Mouse (Mus musculus): ENCODE data around the gene Sec16b.
A peak's percentile ranks its signal among the peaks of the same experiment; 100 is the strongest.

Sec16b gene

DNA sequence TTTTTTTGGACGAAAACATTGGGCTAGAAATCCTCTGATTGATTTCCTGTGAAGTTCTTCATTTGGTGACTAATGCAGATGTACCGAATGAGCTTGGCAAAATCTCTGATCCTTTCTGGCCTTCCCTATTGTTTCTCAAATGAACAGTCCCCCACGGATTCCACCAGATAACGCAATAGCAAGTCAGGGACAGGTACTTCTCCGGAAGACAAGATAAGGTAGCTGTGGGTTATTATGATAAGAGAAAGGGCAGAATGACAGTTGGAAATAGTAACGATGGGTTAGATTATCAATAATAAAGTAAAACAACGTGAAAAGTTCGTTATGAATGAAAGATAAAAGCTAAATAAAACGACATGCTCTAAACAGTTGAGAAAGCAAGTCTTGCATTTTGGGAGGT lies 7.0 kb downstream of the Sec16b start:
- no peak for DNase-seq (ENCODE audit: low spot score in 2 of 2)

DNA sequence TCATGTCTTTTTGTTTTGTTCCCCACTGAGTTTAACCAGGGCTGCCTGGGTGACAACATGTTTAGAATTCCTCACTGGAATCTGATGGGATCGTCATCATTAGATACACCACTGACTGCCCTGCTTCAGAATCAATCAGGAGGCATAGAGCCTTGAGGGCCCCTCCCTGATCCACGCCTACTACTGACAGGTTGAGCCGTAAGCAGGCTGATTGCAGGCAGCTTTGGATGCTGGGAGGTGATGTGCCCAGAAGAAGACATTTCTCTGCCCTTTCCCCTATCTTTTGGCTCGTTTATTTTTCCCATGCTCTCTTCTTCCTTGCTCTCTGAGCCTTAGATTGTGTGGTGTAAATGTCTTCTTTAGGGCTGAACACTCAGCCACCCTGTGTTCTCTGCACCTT lies 7.8 kb downstream of the Sec16b start:
- no peak for DNase-seq (ENCODE audit: low spot score in 2 of 2)

DNA sequence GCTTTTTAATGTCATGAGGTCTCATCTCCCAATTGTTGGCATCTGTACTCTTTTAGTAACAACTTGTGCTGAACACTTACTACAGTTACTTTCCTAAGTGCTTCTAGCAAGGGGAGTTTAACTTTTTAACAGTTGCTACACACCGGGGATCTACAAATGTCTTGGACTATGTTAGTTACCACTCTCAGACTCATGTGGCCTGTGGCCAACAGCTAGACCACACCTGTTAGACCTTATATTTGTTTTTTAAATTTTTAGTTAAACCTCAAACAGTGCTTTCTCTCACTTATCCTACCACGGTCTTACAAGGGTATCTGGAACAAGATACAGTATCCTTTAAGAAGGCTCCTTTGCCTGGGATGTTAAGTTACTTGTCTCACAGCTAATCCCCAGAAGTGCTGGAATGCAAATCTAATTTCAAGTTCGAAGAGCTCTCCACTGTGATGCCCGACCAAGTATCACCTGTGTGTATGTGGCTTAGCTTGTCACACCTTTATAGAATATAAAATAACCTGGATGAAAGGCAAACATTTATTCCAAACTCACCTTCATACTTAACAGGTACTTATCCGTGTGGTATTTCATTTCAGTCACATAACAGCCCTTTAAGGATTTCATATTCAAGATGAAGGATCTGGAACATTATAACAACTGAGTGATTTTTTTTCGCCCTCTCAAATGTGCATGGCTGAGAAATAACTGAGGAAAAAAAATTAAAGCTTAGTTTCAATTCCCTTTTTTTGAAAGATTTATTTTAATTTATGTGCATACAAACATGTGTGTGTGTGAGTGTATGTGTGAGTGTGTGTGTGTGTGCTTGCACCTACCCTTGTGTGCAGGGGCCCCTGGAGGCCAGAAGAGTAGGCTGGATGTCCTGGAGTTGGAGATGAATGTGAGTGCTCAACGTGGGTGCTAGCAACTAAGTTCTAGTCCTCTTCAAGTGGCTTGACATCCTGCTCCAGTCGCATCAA lies 10.6 kb downstream of the Sec16b start:
- peak in 1 of 2 experiments; percentile 11 for DNase-seq (ENCODE audit: low spot score in 2 of 2)

DNA sequence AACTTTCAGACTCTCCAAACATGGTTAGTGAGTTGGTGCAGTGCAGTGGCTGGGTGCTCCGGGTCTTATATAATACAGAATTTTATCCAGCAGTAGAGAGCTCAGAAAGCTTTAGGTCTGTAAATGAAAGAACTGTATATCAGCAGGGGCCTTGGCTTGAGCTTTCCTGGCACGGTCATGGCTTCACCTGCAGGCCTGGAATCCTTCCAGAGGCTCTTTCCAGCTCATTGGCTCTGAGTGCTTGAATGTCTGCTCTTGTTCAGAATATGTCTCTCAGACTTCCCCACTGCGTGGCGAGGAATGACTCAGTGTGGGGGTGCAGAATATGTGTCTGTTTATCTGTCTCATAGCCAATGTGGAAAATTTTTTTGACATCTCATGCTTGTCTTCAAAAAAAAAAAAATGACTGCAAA lies 11.6 kb downstream of the Sec16b start:
- no peak for DNase-seq (ENCODE audit: low spot score in 2 of 2)

DNA sequence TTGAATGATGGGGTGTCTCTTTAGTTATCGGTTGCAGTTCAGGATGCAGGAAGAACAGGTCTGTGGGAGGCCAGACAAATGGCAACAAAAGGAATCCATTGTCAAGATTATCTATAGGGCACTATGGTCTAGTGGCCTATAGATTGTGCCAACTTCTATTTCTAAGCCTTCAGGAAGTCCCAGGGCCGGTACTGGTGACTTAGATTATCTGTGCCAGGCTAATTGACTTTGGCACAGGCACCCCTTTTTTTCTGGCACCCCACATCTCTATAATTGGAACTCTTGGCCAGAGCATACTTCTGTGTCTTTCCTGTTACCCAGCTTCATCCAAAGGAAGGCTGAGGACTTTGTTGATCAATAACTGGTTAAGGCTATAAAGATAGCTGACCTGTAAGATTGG lies 12.9 kb downstream of the Sec16b start:
- no peak for DNase-seq (ENCODE audit: low spot score in 2 of 2)

DNA sequence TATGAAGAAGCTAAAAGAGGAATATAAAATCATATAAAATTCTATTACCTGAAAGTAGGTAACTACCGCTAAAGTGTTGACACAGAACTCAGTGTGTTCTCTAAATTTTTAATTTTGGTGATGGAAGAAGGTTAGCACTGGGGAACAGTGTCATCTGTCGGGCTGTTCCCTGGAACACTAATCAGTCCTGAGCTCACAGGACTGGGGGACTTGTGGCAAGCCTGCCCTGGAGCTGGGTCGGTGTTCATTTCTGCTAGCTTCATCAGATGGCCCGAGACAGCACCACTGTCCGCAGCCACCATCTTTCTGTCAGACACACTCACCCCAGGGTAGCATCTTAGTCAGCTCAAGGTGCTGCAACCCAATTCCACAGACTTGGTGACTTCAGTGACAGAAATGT lies 15.8 kb downstream of the Sec16b start:
- DNase-seq (ENCODE audit: low spot score in 2 of 2), result no peak

DNA sequence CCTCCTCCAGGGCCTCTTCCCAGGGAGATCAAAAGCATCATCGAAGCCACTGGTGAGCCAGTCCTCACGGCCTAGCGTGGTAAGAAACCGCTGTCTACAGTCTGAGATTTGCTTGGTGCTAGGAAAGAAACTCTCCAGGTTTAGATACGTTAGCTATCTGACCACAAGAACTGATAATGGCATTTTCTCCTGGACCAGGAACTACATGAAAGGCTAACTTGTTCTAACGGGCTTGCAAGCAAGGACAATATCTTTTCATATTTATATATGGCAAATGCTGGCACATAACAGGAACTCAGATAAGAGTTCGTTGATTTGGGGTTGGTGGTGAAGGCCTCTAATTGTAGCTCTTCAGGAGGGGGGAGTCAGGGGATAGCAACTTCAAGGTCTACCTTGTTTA lies 18.2 kb downstream of the Sec16b start:
- no peak for DNase-seq (ENCODE audit: low spot score in 2 of 2)

DNA sequence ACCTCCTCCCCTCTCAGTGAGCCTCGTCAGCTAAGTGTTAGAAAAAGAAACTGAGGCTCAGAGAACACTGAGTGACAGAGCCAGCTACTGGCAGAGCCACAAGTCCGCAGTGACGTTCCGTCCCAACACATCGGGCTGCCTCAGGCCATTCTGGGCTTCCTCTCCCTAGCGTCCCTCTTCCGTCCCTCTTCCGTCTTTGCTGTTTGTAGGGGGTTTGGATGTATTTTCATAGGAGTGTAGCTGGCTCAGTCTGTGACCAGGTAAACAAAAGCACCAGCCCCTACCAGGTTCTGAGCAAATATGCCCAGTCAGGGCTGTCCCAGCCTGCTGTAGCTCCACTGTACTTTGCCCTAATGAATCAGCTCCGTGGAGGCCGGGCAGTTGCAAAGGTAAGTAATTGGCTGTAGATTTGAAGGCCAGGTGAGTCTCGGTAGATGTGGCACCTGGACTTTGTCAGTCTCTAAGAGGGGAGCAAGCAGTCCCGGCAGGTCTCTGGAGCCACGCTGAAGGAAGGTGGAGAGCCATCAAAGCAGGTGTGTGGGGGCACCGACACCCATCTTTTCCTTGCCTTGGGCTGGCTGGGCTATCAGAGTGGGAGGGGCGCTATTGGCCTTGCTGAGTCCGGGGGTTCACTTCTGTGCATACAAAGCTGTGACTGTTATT lies 19.3 kb downstream of the Sec16b start:
- DNase-seq (ENCODE audit: low spot score in 2 of 2), result no peak

DNA sequence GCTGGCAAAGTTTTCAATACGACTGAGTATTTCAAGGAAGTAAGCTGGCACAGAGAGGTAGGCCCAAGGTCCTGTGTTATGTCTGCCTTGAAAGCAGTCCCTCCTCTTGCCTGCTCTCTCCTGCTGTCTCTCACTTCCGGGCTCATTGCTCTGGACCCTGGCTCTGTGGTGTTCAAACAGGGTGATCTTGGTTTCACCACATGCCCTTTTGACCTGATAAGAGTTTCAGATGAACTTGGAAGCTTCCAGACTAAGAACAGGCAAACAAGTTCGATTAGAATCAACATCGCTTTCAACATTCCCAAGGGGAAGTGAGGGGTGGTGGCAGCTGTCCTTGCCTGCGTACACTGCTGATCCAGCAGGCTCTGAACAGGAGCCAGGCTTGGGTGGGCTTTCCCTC lies 20.1 kb downstream of the Sec16b start:
- no peak for DNase-seq (ENCODE audit: low spot score in 2 of 2)

DNA sequence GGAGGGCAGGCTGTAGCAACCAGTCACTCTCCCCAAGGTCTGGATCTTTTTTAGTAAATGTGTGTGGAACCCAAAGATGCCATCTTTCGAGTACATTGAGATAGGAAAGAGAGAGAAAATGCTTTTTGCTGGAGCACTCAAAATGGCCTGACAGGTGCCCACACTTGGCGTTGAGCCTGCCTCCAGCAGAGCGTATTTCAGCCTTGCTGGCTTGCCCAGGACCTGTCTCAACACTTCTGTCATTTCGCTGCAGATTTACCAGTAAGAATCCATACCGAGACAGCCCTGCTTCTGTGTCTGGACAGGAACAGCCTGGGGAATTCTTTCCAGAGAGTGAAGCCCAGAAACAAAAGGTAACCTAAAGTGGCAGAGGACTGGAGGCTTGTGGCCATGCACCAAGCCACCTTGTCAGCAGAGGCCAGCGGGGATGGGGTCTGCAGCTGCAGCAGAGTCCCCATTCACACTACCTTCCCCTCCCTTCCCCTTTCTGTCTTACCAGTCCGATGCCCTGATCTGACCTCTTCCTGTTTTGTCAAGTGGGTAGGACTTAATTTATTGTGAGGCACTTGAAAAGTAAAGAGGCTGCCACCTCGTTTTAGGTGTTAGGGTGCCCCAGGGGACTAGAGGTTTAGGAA lies 26.4 kb downstream of the Sec16b start:
- peak in 1 of 2 experiments; percentile 32 for DNase-seq (ENCODE audit: low spot score in 2 of 2)

DNA sequence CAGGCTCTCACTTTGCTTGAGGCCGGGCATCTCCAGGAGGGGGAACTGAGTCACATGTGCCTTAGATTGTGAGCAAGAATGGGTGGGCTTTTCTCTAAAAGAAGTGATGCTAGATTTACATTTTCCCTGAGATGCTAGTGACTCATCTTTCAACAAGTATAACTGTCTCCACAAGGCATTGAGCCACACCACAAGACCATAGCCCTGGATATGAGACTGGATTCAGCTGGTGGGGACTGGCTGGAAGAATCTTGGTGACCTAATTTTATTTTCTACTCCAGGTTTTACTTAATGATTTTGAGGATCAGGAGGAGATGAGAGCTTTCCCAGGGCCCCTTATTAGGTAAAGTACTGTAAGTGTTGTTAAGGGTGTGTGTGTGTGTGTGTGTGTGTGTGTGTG lies 29.0 kb downstream of the Sec16b start:
- DNase-seq (ENCODE audit: low spot score in 2 of 2), result no peak

DNA sequence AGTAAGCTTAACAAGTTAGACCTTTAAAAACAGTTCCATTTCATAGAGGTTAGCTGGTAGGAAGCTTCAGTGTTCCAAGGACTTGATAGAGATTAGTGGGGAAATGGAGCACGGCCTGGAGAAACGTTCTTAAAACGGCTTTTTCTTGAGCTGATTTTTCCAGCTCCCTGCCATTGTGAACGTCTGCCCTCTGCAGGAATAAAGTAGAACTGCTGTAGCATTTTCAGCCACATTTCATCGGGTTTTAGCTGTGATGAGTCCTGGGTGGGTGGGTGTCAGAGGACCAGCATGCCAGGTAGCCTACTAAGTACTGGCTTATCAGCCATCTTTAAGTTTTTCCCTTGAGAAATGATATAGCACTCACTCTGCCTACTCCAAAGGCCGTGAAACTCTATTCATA lies 29.9 kb downstream of the Sec16b start:
- DNase-seq (ENCODE audit: low spot score in 2 of 2), result no peak

DNA sequence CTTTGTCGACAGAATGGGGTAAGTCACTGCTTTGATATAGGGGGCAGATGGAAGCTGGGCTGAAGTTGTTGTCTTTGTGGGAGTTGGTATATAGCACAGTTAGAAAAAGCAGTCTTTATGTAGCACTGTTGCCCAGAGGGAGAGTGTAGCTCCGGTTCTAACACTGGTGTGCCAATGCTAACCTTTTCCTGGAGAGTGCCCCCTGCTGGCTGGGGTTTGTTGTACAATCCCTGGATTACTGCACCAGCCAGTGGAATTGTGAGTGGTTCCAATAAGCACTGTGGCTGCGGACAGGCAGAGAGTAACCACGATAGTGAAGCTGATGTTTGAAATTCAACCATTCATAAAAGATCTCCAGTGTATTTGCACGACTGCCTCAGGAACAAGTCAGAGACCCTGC lies 31.1 kb downstream of the Sec16b start:
- no peak for DNase-seq (ENCODE audit: low spot score in 2 of 2)

DNA sequence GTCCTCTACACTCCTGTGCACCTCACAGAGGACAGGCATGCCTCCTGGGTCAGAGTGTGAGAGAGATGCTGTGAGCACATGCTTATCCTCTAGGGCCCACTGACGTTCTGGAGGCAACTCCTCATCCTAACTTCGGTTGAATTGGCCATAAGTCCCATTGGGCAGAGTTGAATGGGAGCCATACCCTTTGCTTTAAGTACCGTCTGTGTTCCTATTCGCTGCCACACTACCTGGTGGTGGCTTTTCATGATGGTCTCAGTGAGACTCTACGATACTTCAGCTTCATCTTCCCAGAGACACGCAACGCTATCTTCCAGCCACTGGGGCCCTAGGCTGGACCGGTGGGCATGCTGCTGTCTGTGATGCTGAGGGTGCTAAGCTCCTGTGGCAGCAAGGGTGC lies 38.5 kb downstream of the Sec16b start:
- no peak for DNase-seq (ENCODE audit: low spot score in 2 of 2)

DNA sequence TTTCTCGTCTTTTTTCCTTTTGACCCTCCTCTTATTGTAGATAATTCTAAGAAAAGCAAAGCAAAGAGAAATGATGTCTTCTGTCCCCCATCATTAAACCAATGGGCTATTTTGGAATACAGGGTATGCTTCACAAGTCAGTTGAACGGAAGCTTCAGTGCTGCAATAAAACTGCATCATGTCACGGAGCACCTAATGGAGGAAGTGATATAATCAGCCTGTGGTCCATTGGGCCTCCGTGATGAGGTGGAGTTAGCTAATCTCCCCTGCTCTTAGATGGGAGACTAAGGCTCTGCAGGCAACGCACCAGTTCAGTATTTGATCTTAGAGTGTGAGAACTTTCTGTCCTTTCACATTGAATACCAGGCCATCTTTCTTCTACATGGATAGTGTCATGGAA lies 41.1 kb downstream of the Sec16b start:
- DNase-seq (ENCODE audit: low spot score in 2 of 2), result no peak

DNA sequence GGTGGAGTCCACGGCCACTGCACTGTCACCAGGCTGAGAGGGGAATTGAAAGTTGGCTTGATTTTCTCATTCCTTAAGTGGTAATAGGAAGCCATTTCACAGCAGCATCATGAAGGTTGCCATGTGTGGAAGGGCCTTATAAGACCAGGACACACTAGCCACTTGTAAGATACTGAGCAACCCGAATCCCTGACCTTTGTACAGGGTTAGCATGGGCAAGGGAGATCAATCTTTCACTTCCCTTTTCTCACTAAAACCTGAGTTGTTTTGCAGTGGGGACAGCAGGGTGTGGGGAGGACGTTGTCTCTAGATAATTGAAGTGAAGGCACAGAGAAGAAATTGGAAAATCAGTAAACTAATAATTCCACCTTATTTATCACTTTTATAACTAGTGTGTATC lies 43.2 kb downstream of the Sec16b start:
- peak; percentile 25 to 41 for DNase-seq (ENCODE audit: low spot score in 2 of 2)

DNA sequence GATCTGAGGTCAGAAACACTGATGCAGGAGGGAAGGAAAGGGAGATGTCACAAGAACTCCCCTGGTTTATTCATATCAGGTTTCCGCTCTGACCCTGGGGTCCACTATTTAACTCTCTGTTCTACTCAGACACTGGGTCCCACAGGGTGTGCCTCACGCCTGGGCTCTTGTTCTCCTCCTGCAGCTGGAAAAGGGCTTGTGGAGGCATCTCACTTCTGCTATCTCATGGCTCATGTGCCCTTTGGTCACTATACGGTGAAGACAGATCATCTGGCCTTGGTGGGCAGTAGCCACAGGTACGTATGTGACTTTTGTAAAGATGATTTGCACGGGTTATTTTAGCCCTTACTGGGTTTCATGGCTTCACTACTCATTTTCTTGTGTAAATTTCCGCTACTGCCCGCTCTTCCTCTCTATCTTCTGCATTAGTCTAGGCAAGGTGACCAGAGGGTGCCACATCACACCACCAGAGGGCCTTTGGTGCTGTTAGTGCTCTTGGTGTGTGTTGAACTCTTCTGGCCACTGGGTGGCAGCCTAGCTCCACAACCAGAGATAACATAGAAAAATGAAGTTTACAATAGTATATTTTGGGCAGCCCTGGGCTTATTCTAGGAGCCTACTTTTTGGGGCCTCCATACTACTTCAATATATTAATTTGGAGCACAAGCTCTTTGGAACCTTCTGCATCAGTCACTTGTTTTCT lies 46.4 kb downstream of the Sec16b start:
- peak; percentile 57 to 68 for DNase-seq (ENCODE audit: low spot score in 2 of 2)

DNA sequence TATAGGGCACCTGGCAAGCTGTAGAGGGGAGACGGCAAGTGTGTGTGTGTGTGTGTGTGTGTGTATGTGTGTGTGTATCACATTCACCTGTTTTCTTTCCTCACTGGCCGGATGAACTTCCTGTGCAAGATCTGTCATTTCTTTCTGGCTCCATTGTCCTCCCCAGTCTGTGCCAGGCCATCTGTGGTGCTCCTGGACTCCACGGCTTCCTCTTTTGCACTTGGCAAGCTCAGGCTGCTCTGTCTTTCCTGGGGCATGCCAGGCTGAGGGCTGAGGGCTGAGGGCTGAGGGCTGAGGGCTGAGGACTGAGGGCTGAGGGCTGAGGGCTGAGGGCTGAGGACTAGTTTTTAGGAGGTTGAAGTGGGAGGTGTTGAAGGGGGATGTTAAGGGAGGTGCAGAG lies 47.6 kb downstream of the Sec16b start:
- DNase-seq (ENCODE audit: low spot score in 2 of 2), result no peak

DNA sequence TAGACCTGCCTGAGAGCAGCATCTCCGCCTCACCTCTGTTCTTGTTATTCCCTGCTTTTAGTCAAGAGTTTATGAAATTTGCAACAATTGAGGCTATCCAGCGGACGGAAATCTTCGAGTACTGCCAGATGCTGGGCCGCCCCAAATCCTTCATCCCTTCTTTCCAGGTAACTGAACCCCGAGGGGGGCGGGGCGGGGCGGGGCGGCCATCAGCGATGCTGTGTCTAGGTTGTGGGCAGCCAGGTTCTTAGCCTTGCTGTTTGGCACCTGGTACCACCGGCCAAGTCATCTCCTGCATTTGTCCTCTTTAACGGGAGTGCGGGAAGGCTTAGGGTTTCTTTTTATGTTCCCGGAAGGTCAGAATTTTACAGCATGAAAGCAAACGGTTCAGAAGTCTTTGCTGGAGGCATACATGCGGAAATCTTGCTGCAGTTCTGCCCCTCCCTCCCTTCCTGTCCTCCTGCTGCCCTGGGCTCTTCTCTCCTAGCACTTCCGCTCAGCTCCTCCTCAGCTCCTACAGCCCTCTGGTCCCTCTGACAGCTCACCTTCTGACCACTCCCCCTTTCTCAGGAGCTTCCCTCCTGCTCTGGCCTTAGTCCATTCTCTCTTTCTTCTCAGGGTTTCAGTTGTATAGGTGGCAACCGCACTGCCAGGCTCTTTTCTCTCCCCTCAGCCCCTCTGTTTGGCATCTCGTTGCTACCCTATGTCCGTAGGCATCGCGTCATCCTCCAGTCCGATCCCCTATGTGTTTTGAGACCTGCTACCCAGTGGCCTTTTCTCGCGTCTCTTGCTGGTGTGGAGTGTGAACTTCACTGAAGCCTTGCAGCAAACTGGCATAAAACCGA lies 48.4 kb downstream of the Sec16b start:
- DNase-seq (ENCODE audit: low spot score in 2 of 2), result peak; percentile 12 to 14

DNA sequence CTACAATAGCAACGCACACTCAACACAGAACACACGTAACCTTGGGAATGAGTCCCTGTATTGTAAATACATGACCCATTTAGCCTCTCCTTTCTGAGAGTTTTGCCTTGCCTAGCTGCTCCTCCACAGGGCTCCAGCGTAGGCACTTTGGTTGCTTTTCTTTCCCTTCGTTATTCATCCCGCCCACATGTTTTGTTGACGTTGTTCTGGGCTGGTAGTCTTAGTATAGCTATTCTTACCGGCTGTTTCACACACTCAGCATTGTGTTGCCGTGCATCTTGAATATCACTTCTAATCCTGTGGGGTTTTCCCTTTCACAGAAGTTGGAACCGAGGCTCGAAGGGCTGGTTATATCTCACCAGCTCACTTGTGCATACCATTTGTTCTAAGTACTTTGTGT lies 49.2 kb downstream of the Sec16b start:
- DNase-seq (ENCODE audit: low spot score in 2 of 2), result no peak

DNA sequence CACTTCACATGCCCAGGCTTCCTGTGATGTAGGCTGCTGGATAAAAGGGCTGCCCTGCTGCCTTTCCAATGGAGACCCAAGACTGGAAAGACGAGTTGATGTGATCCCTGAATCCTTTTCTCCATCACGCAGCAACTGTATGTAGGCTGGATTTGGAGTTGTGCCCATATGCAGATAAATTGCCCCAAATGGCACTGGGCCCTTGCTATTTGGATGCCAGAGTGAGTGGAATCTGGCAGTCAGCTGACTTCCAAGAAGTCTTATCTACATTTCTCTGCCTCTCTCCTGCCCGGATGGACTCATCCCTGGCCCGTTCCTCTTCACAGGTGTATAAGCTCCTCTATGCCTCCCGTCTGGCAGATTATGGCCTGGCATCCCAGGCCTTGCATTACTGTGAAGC lies 49.9 kb downstream of the Sec16b start:
- no peak for DNase-seq (ENCODE audit: low spot score in 2 of 2)
